Mouse (Mus musculus): ENCODE results near the gene Nlgn2. TPM values are rescaled to one million over a fixed set of nuclear protein-coding genes. Genes with fewer than 3 reads are reported as not detected.

Nlgn2 gene
- polyA plus RNA-seq, 1 experiment from 2014 or later, result 0.75 TPM

- DNase-seq (peak; percentile 88), ATAC-seq (ENCODE audit: low read depth) (peak; percentile 89)
- no peaks in the 10 kb centered on the region for H3K27me3 ChIP-seq
- H3K27ac ChIP-seq, result peak within 1 kb of the TSS; percentile 99
- peak within 1 kb of the TSS; percentile 90 for H3K9ac ChIP-seq
- WGBS (ENCODE audit: insufficient replicate concordance), result 0% methylated on average over 38 of the region's 38 CpGs
- peaks cover 74% of the 10 kb centered on the region for H3K4me1 ChIP-seq (replicated peaks)
- H3K4me2 ChIP-seq, result peak within 1 kb of the TSS; percentile 94
- H3K4me3 ChIP-seq (replicated peaks), result peak within 1 kb of the TSS; percentile 79
- H3K9me3 ChIP-seq (replicated peaks), result no peaks in the 10 kb centered on the region
- peaks cover 36% of the 10 kb centered on the region for H3K36me3 ChIP-seq
Observed at GRCm38 (mm10) chr11:69846198-69846680, 8.7 kb upstream of the Nlgn2 start, which contains the start of gene Plscr3. Plscr3 (plus strand) TSS chr11:69846376.

- Histone ChIP-seq H3K27me3 (peaks cover 41% of the 10 kb centered on the region), H3K27ac (peak overlapping the region; percentile 85), H3K9me3 (replicated peaks) (no peaks in the 10 kb centered on the region), H3K36me3 (0 out of 2 replicates have a peak, but pooled peaks cover 3% of the 10 kb centered on the region), H3K4me3 (replicated peaks) (peak overlapping the region; percentile 70), H3K4me2 (peak overlapping the region; percentile 95), H3K4me1 (replicated peaks) (peaks cover 63% of the 10 kb centered on the region), H3K9ac (peak overlapping the region; percentile 80)
- ATAC-seq (ENCODE audit: low read depth) (peak; percentile 2; the same call in 1 of the 2 replicates), DNase-seq (no peak)
- WGBS (ENCODE audit: insufficient replicate concordance), result 2% methylated on average over 7 of the region's 7 CpGs
Observed at GRCm38 (mm10) chr11:69838714-69839104, 1.1 kb upstream of the Nlgn2 start.

DNA sequence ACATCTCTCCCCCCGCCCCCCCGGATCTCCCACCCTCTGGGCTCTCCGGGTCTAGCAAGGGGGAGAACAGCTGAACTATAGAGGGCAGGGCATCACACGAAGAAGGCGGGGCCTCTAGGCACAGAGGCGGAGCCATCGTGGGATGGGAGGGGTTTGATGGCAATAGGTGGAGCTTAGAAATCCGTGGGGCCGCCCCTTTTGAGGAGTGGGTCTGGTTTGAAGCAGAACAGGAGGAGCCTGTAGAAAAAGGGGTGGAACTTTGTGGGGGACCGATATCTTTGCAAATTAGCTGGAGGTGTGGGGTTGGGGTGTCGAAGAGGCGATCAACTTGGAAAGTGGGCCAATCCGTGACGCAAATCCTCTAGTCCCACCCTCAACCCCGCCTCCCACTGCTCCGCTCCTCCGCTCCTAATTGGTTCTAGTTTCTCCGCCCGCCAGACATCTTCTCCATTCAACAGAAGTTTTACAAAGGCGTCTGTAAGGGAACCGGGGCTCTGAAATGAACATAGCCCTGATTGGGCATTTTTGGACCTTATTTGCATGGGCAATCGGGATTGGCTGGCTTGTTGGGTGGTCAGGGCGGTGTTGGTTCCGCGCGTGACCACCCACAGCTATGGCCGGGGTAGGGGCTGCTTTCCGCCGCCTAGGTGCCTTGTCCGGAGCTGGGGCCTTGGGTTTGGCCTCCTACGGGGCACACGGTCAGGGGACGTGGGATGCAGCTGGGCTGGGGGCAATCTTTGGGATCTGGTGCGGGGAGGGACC is 549 bp upstream of the Nlgn2 start, which contains the start of gene Tmem256:
TSS of gene Tmem256 (plus strand) at position 563 of the 762 bp plus-strand sequence.
- H3K36me3 ChIP-seq, result 0 out of 2 replicates have a peak, but pooled peaks cover 3% of the 10 kb centered on the region
- ATAC-seq (ENCODE audit: low read depth), result peak; percentile 89
- no peaks in the 10 kb centered on the region for H3K9me3 ChIP-seq (replicated peaks)
- H3K9ac ChIP-seq, result peak within 1 kb of the TSS; percentile 80
- H3K27me3 ChIP-seq, result peaks cover 46% of the 10 kb centered on the region
- peak within 1 kb of the TSS; percentile 95 for H3K4me2 ChIP-seq
- H3K4me3 ChIP-seq (replicated peaks), result peak within 1 kb of the TSS; percentile 70
- peak within 1 kb of the TSS; percentile 85 for H3K27ac ChIP-seq
- H3K4me1 ChIP-seq (replicated peaks), result peaks cover 65% of the 10 kb centered on the region
- DNase-seq, result peak; percentile 96
- under 1% methylated on average over 34 of the region's 34 CpGs for WGBS (ENCODE audit: insufficient replicate concordance)

DNA sequence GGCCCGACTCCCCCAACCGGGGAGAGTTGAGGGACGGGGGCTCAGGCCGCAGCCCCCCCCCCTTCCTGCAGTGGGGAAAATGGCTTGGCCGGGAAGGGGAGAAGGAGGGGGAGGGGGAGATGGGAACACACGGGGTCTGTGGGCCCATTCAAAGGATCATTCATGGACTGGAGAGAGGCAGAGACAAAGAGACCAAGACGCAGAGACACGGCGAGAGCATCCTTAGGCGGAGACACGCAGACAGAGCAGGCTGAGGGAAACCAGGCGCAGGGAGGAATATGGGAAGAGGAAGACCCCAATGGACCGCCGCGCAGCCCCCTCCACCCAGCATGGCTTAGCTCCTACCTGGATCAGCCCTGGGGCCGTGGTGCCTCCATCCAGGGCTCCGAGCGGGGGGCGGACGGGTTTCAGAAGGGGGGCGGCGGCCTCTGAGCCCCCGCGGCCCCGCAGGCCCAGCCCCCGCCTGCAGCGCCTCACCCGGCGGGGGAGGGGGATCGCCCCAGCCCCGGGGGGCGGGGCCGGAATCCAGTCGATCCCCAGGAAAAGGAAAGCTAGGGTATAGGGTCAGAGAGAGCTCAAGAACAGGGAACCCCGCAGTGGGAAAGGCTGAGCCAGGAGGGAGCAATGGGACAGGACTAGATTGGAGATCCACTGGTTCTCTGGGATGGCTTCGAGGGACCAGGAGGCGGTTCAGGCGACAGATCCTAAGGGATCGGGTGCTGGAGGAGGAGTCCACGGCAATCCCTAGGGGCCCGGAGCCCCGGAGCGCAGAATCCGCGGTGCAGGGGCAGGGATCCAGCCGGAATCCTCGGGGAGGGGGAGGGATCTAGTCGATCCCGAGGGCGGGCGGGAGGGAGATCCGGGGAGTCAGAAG is 644 bp downstream of the Nlgn2 start:
- Histone ChIP-seq H3K4me1 (replicated peaks) (peaks cover 58% of the 10 kb centered on the region), H3K4me2 (peak overlapping the region; percentile 95), H3K27me3 (peaks cover 58% of the 10 kb centered on the region), H3K27ac (peak overlapping the region; percentile 55), H3K36me3 (0 out of 2 replicates have a peak, but pooled peaks cover 3% of the 10 kb centered on the region), H3K9ac (peak overlapping the region; percentile 72), H3K4me3 (replicated peaks) (peak overlapping the region; percentile 70), H3K9me3 (replicated peaks) (no peaks in the 10 kb centered on the region)
- ATAC-seq (ENCODE audit: low read depth) (no peak), DNase-seq (no peak)
- WGBS (ENCODE audit: insufficient replicate concordance), result 2% methylated on average over 50 of the region's 52 CpGs

DNA sequence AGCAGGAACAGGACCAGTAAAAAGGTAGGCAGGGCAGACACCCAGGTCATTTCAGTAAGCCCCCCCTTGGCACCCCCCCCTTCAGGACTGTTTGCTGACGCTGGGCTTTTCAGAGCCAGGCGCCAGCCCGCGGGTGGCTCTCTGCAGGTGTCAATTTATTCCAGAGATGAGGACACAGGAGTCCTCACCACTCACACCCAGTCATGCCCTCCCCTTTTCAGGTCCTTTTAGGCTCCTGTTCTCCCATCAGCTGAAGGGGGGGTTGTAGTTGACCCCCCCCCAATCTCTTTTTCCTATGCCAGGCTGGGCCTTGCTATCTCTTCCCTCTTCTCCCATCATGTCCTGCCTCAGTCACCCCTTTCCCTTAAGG is 1.6 kb downstream of the Nlgn2 start:
- ATAC-seq (ENCODE audit: low read depth) (no peak), DNase-seq (no peak)
- Histone ChIP-seq H3K4me3 (replicated peaks) (no peak overlapping the region; the same call in 1 of the 2 replicates), H3K9me3 (replicated peaks) (no peaks in the 10 kb centered on the region), H3K36me3 (0 out of 2 replicates have a peak, but pooled peaks cover 3% of the 10 kb centered on the region), H3K27me3 (peaks cover 58% of the 10 kb centered on the region), H3K4me1 (replicated peaks) (peaks cover 65% of the 10 kb centered on the region), H3K4me2 (peak overlapping the region; percentile 95), H3K27ac (no peak overlapping the region), H3K9ac (no peak overlapping the region)
- 17% methylated on average over 4 of the region's 4 CpGs for WGBS (ENCODE audit: insufficient replicate concordance)

DNA sequence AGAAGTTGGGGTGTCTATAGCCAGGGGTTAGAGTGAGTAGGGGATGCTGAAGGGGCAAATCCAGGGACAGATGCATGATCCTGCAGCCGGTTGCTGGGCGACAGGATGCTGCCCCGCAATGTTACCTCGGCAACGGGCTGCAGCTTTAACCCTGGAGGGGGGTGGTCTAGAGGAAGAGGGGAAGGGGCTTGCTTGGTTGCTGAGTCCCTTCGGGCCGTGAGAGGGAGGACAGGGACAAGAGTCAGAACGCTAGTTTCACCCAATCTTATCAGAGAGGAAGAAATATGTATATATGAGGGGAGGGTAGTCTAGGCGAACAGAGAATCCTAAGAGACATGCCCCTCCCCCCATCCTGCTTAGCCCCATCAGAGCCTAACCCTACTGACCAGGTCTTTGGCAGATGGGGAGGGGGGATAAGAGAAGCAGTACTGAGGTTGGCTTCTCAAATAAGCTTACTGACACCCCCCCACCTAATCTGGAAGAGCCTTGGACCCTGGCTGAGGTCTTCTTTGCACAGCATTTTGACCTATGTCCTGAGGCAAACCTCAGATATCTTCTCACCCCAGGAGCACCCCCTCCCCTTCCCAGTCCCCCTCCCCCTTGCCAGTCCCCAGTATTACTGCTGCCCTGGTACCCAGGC is 2.1 kb downstream of the Nlgn2 start:
- 15% methylated on average over 9 of the region's 9 CpGs for WGBS (ENCODE audit: insufficient replicate concordance)
- peaks cover 65% of the 10 kb centered on the region for H3K4me1 ChIP-seq (replicated peaks)
- H3K27ac ChIP-seq, result no peak overlapping the region
- no peaks in the 10 kb centered on the region for H3K9me3 ChIP-seq (replicated peaks)
- DNase-seq (no peak), ATAC-seq (ENCODE audit: low read depth) (no peak)
- H3K4me3 ChIP-seq (replicated peaks), result no peak overlapping the region; the same call in 1 of the 2 replicates
- H3K27me3 ChIP-seq, result peaks cover 58% of the 10 kb centered on the region
- H3K36me3 ChIP-seq, result 0 out of 2 replicates have a peak, but pooled peaks cover 3% of the 10 kb centered on the region
- peak overlapping the region; percentile 95; the same call in 1 of the 2 replicates for H3K4me2 ChIP-seq
- no peak overlapping the region for H3K9ac ChIP-seq

DNA sequence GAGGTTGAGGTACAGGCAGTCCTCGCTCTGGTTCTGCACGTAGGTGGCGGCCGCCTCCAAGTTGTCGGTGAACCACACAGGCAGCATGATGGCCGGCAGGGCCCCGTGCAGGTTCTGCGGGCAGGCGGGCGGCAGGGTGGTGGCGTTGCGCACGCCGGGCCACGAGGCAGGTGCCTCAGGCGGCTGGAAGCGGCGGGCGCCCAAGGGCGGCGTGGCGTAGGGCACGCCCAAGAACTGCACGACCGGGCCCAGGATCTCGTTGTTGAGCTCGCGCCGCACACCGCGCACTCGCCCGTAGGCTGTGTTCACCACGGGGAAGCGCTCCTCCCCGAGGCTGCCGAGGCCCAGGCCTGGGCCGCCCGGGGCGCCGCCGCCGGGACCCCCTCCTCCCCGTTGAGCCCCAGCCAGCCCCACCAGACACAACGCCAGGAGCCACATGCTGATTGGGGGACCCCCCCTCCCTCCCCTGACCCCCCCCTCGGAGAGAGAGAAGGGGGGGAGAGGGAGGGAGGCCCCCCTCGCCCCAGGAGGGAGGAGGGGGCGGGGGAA is 3.5 kb downstream of the Nlgn2 start:
- Histone ChIP-seq H3K4me3 (replicated peaks) (peak overlapping the region; percentile 53), H3K9ac (peak overlapping the region; percentile 68), H3K9me3 (replicated peaks) (no peaks in the 10 kb centered on the region), H3K27ac (0 out of 2 replicates have a peak overlapping the region, but pooled peaks have one; percentile 19), H3K4me1 (replicated peaks) (peaks cover 53% of the 10 kb centered on the region), H3K27me3 (peaks cover 61% of the 10 kb centered on the region), H3K36me3 (no peaks in the 10 kb centered on the region), H3K4me2 (peak overlapping the region; percentile 71)
- ATAC-seq (ENCODE audit: low read depth), result peak; percentile 21; the same call in 1 of the 2 replicates
- WGBS (ENCODE audit: insufficient replicate concordance), result 2% methylated on average over 45 of the region's 48 CpGs
- peak; percentile 55 for DNase-seq

DNA sequence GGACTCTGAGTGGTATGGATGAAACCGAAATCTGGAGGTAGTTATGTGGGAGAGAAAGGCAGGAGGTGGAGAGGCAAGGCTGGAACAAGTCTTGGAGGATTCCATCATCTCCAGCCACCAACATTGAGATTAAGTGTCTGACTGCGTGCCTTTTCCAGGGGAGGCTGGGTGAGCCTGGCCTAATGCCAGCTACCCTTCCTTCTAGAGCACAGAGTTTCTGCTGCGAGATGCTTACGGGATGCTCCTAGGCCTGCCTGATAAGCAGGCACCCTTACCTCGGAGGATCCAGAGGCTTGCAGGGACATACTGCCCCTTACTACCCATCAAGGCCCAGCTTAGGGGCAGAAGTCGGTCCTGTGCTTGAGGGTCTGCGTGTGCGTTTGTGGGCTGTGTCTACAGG is 4.0 kb downstream of the Nlgn2 start:
- H3K4me2 ChIP-seq, result peak overlapping the region; percentile 71
- no peaks in the 10 kb centered on the region for H3K36me3 ChIP-seq
- 43% methylated on average over 8 of the region's 8 CpGs for WGBS (ENCODE audit: insufficient replicate concordance)
- no peaks in the 10 kb centered on the region for H3K9me3 ChIP-seq (replicated peaks)
- no peak overlapping the region for H3K27ac ChIP-seq
- peak overlapping the region; percentile 68 for H3K9ac ChIP-seq
- DNase-seq (no peak), ATAC-seq (ENCODE audit: low read depth) (no peak)
- H3K4me3 ChIP-seq (replicated peaks), result peak overlapping the region; percentile 53
- H3K27me3 ChIP-seq, result peaks cover 61% of the 10 kb centered on the region
- H3K4me1 ChIP-seq (replicated peaks), result peaks cover 51% of the 10 kb centered on the region

GRCm38 (mm10) chr11:69828832-69829231 is 8.8 kb downstream of the Nlgn2 start:
- Histone ChIP-seq H3K9me3 (replicated peaks) (no peaks in the 10 kb centered on the region), H3K27ac (no peak overlapping the region), H3K36me3 (peaks cover 24% of the 10 kb centered on the region), H3K4me3 (replicated peaks) (no peak overlapping the region), H3K4me2 (no peak overlapping the region), H3K27me3 (peaks cover 23% of the 10 kb centered on the region), H3K4me1 (replicated peaks) (peaks cover 13% of the 10 kb centered on the region), H3K9ac (no peak overlapping the region)
- 0 out of 2 replicates have a peak, but pooled peaks have one; percentile 24 for ATAC-seq (ENCODE audit: low read depth)
- DNase-seq, result no peak
- 76% methylated on average over 5 of the region's 5 CpGs for WGBS (ENCODE audit: insufficient replicate concordance)

GRCm38 (mm10) chr11:69823456-69823855 is 14.1 kb downstream of the Nlgn2 start:
- WGBS (ENCODE audit: insufficient replicate concordance), result 67% methylated on average over 2 of the region's 2 CpGs
- H3K36me3 ChIP-seq, result peaks cover 24% of the 10 kb centered on the region
- no peak overlapping the region for H3K9ac ChIP-seq
- no peak overlapping the region for H3K4me3 ChIP-seq (replicated peaks)
- peaks cover 9% of the 10 kb centered on the region for H3K27me3 ChIP-seq
- H3K9me3 ChIP-seq (replicated peaks), result no peaks in the 10 kb centered on the region
- no peak overlapping the region for H3K4me2 ChIP-seq
- DNase-seq (no peak), ATAC-seq (ENCODE audit: low read depth) (no peak)
- H3K4me1 ChIP-seq (replicated peaks), result no peaks in the 10 kb centered on the region
- no peak overlapping the region for H3K27ac ChIP-seq
